Mouse (Mus musculus): ENCODE measurements around the gene Ppp2r5c. TPM values are rescaled to one million over a fixed set of nuclear protein-coding genes. Genes with fewer than 3 reads are reported as not detected.

Gene Ppp2r5c
- polyA plus RNA-seq, 1 experiment from 2014 or later, result 146 TPM

GRCm38 (mm10) chr12:110552113-110552512 is 105.2 kb downstream of the Ppp2r5c start:
- no peak overlapping the region for H3K4me2 ChIP-seq (replicated peaks)
- H3K9ac ChIP-seq, result no peak overlapping the region
- H3K9me3 ChIP-seq, result no peaks in the 10 kb centered on the region
- no peaks in the 10 kb centered on the region for H3K4me1 ChIP-seq
- H3K36me3 ChIP-seq, result peaks cover 95% of the 10 kb centered on the region
- H3K27ac ChIP-seq, result no peak overlapping the region
- WGBS, result 85% methylated on average over 13 of the region's 13 CpGs
- no peak overlapping the region for H3K4me3 ChIP-seq
- ATAC-seq (ENCODE audit: low FRiP score, low read depth), result no peak
- H3K27me3 ChIP-seq, result no peaks in the 10 kb centered on the region

- 90% methylated on average over 5 of the region's 5 CpGs for WGBS
- Histone ChIP-seq H3K4me3 (no peak overlapping the region), H3K4me2 (replicated peaks) (no peak overlapping the region), H3K9me3 (no peaks in the 10 kb centered on the region), H3K9ac (no peak overlapping the region), H3K27me3 (no peaks in the 10 kb centered on the region), H3K4me1 (no peaks in the 10 kb centered on the region), H3K27ac (no peak overlapping the region), H3K36me3 (peaks cover 95% of the 10 kb centered on the region)
- ATAC-seq (ENCODE audit: low FRiP score, low read depth), result no peak
These were observed 106.4 kb downstream of the Ppp2r5c start for GRCm38 (mm10) chr12:110553362-110553761.

- H3K4me1 ChIP-seq, result no peaks in the 10 kb centered on the region
- H3K9me3 ChIP-seq, result no peaks in the 10 kb centered on the region
- ATAC-seq (ENCODE audit: low FRiP score, low read depth), result no peak
- H3K9ac ChIP-seq, result no peak overlapping the region
- no peak overlapping the region for H3K4me3 ChIP-seq
- H3K27me3 ChIP-seq, result no peaks in the 10 kb centered on the region
- H3K36me3 ChIP-seq, result peaks cover 97% of the 10 kb centered on the region
- no peak overlapping the region for H3K4me2 ChIP-seq (replicated peaks)
- 92% methylated on average over 21 of the region's 21 CpGs for WGBS
- no peak overlapping the region for H3K27ac ChIP-seq
These were observed 108.8 kb downstream of the Ppp2r5c start for GRCm38 (mm10) chr12:110555536-110556240.

- H3K4me1 ChIP-seq, result no peaks in the 10 kb centered on the region
- H3K9me3 ChIP-seq, result no peaks in the 10 kb centered on the region
- no peaks in the 10 kb centered on the region for H3K27me3 ChIP-seq
- no peak overlapping the region for H3K4me3 ChIP-seq
- H3K27ac ChIP-seq, result no peak overlapping the region
- no peak overlapping the region for H3K9ac ChIP-seq
- H3K36me3 ChIP-seq, result peaks cover 97% of the 10 kb centered on the region
- ATAC-seq (ENCODE audit: low FRiP score, low read depth), result no peak
- no peak overlapping the region for H3K4me2 ChIP-seq (replicated peaks)
- 92% methylated on average over 18 of the region's 18 CpGs for WGBS
These were observed 110.1 kb downstream of the Ppp2r5c start for GRCm38 (mm10) chr12:110556861-110557628.

GRCm38 (mm10) chr12:110558175-110558574 is 111.3 kb downstream of the Ppp2r5c start:
- Histone ChIP-seq H3K4me1 (no peaks in the 10 kb centered on the region), H3K9me3 (no peaks in the 10 kb centered on the region), H3K4me3 (no peak overlapping the region), H3K9ac (no peak overlapping the region), H3K27me3 (no peaks in the 10 kb centered on the region), H3K27ac (no peak overlapping the region), H3K4me2 (replicated peaks) (no peak overlapping the region), H3K36me3 (peaks cover 96% of the 10 kb centered on the region)
- ATAC-seq (ENCODE audit: low FRiP score, low read depth), result no peak
- WGBS, result 97% methylated on average over 7 of the region's 7 CpGs

- Histone ChIP-seq H3K9ac (no peak overlapping the region), H3K4me3 (no peak overlapping the region), H3K4me1 (no peaks in the 10 kb centered on the region), H3K27me3 (no peaks in the 10 kb centered on the region), H3K9me3 (no peaks in the 10 kb centered on the region), H3K4me2 (replicated peaks) (no peak overlapping the region), H3K36me3 (peaks cover 96% of the 10 kb centered on the region), H3K27ac (no peak overlapping the region)
- 92% methylated on average over 11 of the region's 11 CpGs for WGBS
- no peak for ATAC-seq (ENCODE audit: low FRiP score, low read depth)
These were observed 116.5 kb downstream of the Ppp2r5c start for GRCm38 (mm10) chr12:110563383-110563782.

- no peak for ATAC-seq (ENCODE audit: low FRiP score, low read depth)
- Histone ChIP-seq H3K4me1 (no peaks in the 10 kb centered on the region), H3K27ac (no peak overlapping the region), H3K36me3 (peaks cover 95% of the 10 kb centered on the region), H3K27me3 (no peaks in the 10 kb centered on the region), H3K4me3 (no peak overlapping the region), H3K9me3 (no peaks in the 10 kb centered on the region), H3K4me2 (replicated peaks) (no peak overlapping the region), H3K9ac (no peak overlapping the region)
- WGBS, result 90% methylated on average over 11 of the region's 11 CpGs
These were observed 117.9 kb downstream of the Ppp2r5c start for GRCm38 (mm10) chr12:110564848-110565247.

- Histone ChIP-seq H3K9ac (no peak overlapping the region), H3K4me2 (replicated peaks) (no peak overlapping the region), H3K9me3 (no peaks in the 10 kb centered on the region), H3K27me3 (no peaks in the 10 kb centered on the region), H3K4me1 (no peaks in the 10 kb centered on the region), H3K27ac (no peak overlapping the region), H3K36me3 (peaks cover 93% of the 10 kb centered on the region), H3K4me3 (no peak overlapping the region)
- ATAC-seq (ENCODE audit: low FRiP score, low read depth), result no peak
- 92% methylated on average over 9 of the region's 9 CpGs for WGBS
These were observed 119.4 kb downstream of the Ppp2r5c start for GRCm38 (mm10) chr12:110566366-110566765.

- 92% methylated on average over 10 of the region's 10 CpGs for WGBS
- H3K4me3 ChIP-seq, result no peak overlapping the region
- H3K9me3 ChIP-seq, result no peaks in the 10 kb centered on the region
- ATAC-seq (ENCODE audit: low FRiP score, low read depth), result no peak
- no peaks in the 10 kb centered on the region for H3K4me1 ChIP-seq
- H3K36me3 ChIP-seq, result peaks cover 93% of the 10 kb centered on the region
- H3K27ac ChIP-seq, result no peak overlapping the region
- no peak overlapping the region for H3K9ac ChIP-seq
- H3K4me2 ChIP-seq (replicated peaks), result no peak overlapping the region
- no peaks in the 10 kb centered on the region for H3K27me3 ChIP-seq
These were observed 124.1 kb downstream of the Ppp2r5c start for GRCm38 (mm10) chr12:110571050-110571449.

- ATAC-seq (ENCODE audit: low FRiP score, low read depth), result no peak
- Histone ChIP-seq H3K9ac (no peak overlapping the region), H3K4me1 (no peaks in the 10 kb centered on the region), H3K36me3 (peaks cover 88% of the 10 kb centered on the region), H3K4me2 (replicated peaks) (no peak overlapping the region), H3K27me3 (no peaks in the 10 kb centered on the region), H3K4me3 (no peak overlapping the region), H3K9me3 (no peaks in the 10 kb centered on the region), H3K27ac (no peak overlapping the region)
- WGBS, result 96% methylated on average over 4 of the region's 4 CpGs
These were observed 125.4 kb downstream of the Ppp2r5c start for GRCm38 (mm10) chr12:110572351-110572750.

- no peak overlapping the region for H3K4me3 ChIP-seq
- no peak overlapping the region for H3K9ac ChIP-seq
- H3K27me3 ChIP-seq, result no peaks in the 10 kb centered on the region
- H3K4me1 ChIP-seq, result no peaks in the 10 kb centered on the region
- no peak for ATAC-seq (ENCODE audit: low FRiP score, low read depth)
- no peak overlapping the region for H3K27ac ChIP-seq
- H3K36me3 ChIP-seq, result peaks cover 82% of the 10 kb centered on the region
- H3K4me2 ChIP-seq (replicated peaks), result no peak overlapping the region
- no peaks in the 10 kb centered on the region for H3K9me3 ChIP-seq
- 79% methylated on average over 8 of the region's 8 CpGs for WGBS
These were observed 126.7 kb downstream of the Ppp2r5c start for GRCm38 (mm10) chr12:110573635-110574034.

- 66% methylated on average over 4 of the region's 4 CpGs for WGBS
- Histone ChIP-seq H3K36me3 (peaks cover 81% of the 10 kb centered on the region), H3K27ac (no peak overlapping the region), H3K9ac (no peak overlapping the region), H3K9me3 (no peaks in the 10 kb centered on the region), H3K4me1 (no peaks in the 10 kb centered on the region), H3K4me3 (no peak overlapping the region), H3K27me3 (no peaks in the 10 kb centered on the region), H3K4me2 (replicated peaks) (no peak overlapping the region)
- ATAC-seq (ENCODE audit: low FRiP score, low read depth), result no peak
These were observed 129.0 kb downstream of the Ppp2r5c start for GRCm38 (mm10) chr12:110575926-110576325.
